Mouse (Mus musculus): ENCODE data around the gene Ppp2r3c.

- no peak for TF ChIP-seq CTCF (conservative IDR thresholded peaks at IDR 0.05 in 1 of 2, IDR thresholded peaks at IDR 0.05 in 1 of 2; ENCODE audit: low read depth in 2 of 2, low read length in 2 of 2)
- no peak for TF ChIP-seq POLR2A (IDR thresholded peaks at IDR 0.05; ENCODE audit: low read depth, low read length)
- no peak for TF ChIP-seq MAX (IDR thresholded peaks at IDR 0.05; ENCODE audit: low read length)
- no peak for TF ChIP-seq CHD2 (IDR thresholded peaks at IDR 0.05; ENCODE audit: low read length)
These were observed 3.5 kb downstream of the Ppp2r3c start, which contains the start of gene 1110008L16Rik for GRCm38 (mm10) chr12:55299336-55299735.
